Mouse (Mus musculus) embryonic facial prominence, embryonic 11.5 days (tissue): ENCODE measurements around the gene Wdr81. TPM values are rescaled to one million over a fixed set of nuclear protein-coding genes. Genes with fewer than 3 reads are reported as not detected.
A peak's percentile ranks its signal among the peaks of the same experiment; 100 is the strongest.

Experiments
- ATAC-seq: fragments of 200-750 bp; cut with Nextera tagmentation; replicated peaks from 2 replicates; pipeline ENCODE4 v1.8.0; 2017; ENCODE audit warnings: low read depth; ENCODE audit not compliant: insufficient number of reproducible peaks, low FRiP score, low TSS enrichment
- DNase-seq: peaks from one replicate; pipeline ENCODE4 v3.0.0-alpha.2; 2015; ENCODE audit warnings: low spot score
- H3K27ac ChIP-seq: fragments of 300-500 bp; sonication (generic); replicated peaks from 2 replicates; pipeline ENCODE4 v1.5.1; 2014; ENCODE audit warnings: mild to moderate bottlenecking, low read depth, low read length, control low read depth
- H3K27me3 ChIP-seq: fragments of 300-500 bp; sonication (generic); 2 replicates; pipeline ENCODE4 v1.6.1; 2014; ENCODE audit warnings: mild to moderate bottlenecking, low read length, moderate library complexity, mixed read lengths; ENCODE audit not compliant: control insufficient read depth, insufficient read depth
- H3K36me3 ChIP-seq: fragments of 300-500 bp; sonication (generic); replicated peaks from 2 replicates; pipeline ENCODE4 v1.6.1; 2014; ENCODE audit warnings: low read depth, mild to moderate bottlenecking, low read length, moderate library complexity, mixed read lengths; ENCODE audit not compliant: control insufficient read depth, insufficient read depth
- H3K4me1 ChIP-seq: fragments of 300-500 bp; sonication (generic); 2 replicates; pipeline ENCODE4 v1.6.1; 2014; ENCODE audit warnings: low read length, mixed read lengths; ENCODE audit not compliant: control insufficient read depth, insufficient read depth
- H3K4me2 ChIP-seq: fragments of 300-500 bp; sonication (generic); 2 replicates; pipeline ENCODE4 v1.6.1; 2014; ENCODE audit warnings: low read depth, mild to moderate bottlenecking, control low read depth, low read length, moderate library complexity
- H3K4me3 ChIP-seq: fragments of 300-500 bp; sonication (generic); 2 replicates; pipeline ENCODE4 v1.5.1; 2014; ENCODE audit warnings: low read depth, low read length, control low read depth
- H3K9ac ChIP-seq: fragments of 300-500 bp; sonication (generic); replicated peaks from 2 replicates; pipeline ENCODE4 v1.6.1; 2014; ENCODE audit warnings: mild to moderate bottlenecking, control low read depth, low read length
- H3K9me3 ChIP-seq: fragments of 300-500 bp; sonication (generic); replicated peaks from 2 replicates; pipeline ENCODE4 v1.6.1; 2016; ENCODE audit warnings: mild to moderate bottlenecking, low read length, inconsistent platforms, mixed read lengths; ENCODE audit not compliant: control insufficient read depth
- WGBS: fragments of 180-500 bp; shearing (Covaris S2); extraction: QIAGEN DNeasy Blood & Tissue Kit; methylation state at CpG from one replicate; pipeline ENCODE4 v1.1.7; 2014; 5-methylcytosine and 5-hydroxymethylcytosine counted together
- polyA plus RNA-seq: library from polyadenylated mRNA; unstranded; fragments of >200 nt; fragmentation: Nextera tagmentation; extraction: Ambion mirVana; gene quantifications from 2 replicates; pipeline ENCODE4 v1.2.1, GENCODE M21; 2014

Wdr81 gene
- polyA plus RNA-seq, 1 experiment from 2014 or later, result 2.3 TPM

- Histone ChIP-seq H3K4me1 (no peaks in the 10 kb centered on the region), H3K4me3 (no peak overlapping the region), H3K27me3 (no peaks in the 10 kb centered on the region), H3K9me3 (no peaks in the 10 kb centered on the region), H3K4me2 (no peak overlapping the region), H3K27ac (no peak overlapping the region), H3K9ac (no peak overlapping the region), H3K36me3 (no peaks in the 10 kb centered on the region)
- DNase-seq (no peak), ATAC-seq (no peak)
- WGBS, result 84% methylated on average over 11 of the region's 11 CpGs
These were observed 18.1 kb upstream of the Wdr81 start for GRCm38 (mm10) chr11:75472469-75473081.

GRCm38 (mm10) chr11:75470675-75471074 is 16.2 kb upstream of the Wdr81 start:
- WGBS, result 80% methylated on average over 3 of the region's 3 CpGs
- H3K36me3 ChIP-seq, result no peaks in the 10 kb centered on the region

GRCm38 (mm10) chr11:75469261-75469660 is 14.7 kb upstream of the Wdr81 start:
- H3K4me3 ChIP-seq, result no peak overlapping the region
- no peaks in the 10 kb centered on the region for H3K9me3 ChIP-seq
- H3K4me2 ChIP-seq, result no peak overlapping the region
- 86% methylated on average over 4 of the region's 4 CpGs for WGBS
- no peaks in the 10 kb centered on the region for H3K4me1 ChIP-seq
- H3K9ac ChIP-seq, result no peak overlapping the region
- no peaks in the 10 kb centered on the region for H3K27me3 ChIP-seq
- ATAC-seq, result no peak
- DNase-seq, result no peak
- no peak overlapping the region for H3K27ac ChIP-seq
- no peaks in the 10 kb centered on the region for H3K36me3 ChIP-seq

More at GRCm38 (mm10) chr11:75470675-75471074, 16.2 kb upstream of the Wdr81 start:
- Histone ChIP-seq H3K4me1 (no peaks in the 10 kb centered on the region), H3K9ac (no peak overlapping the region), H3K27ac (no peak overlapping the region), H3K4me3 (no peak overlapping the region), H3K9me3 (no peaks in the 10 kb centered on the region), H3K4me2 (no peak overlapping the region), H3K27me3 (no peaks in the 10 kb centered on the region)
- DNase-seq (no peak), ATAC-seq (no peak)

- ATAC-seq, result no peak
- Histone ChIP-seq H3K9me3 (no peaks in the 10 kb centered on the region), H3K27ac (no peak overlapping the region), H3K4me2 (peak overlapping the region; percentile 79), H3K4me3 (peak overlapping the region; percentile 38), H3K27me3 (no peaks in the 10 kb centered on the region), H3K4me1 (no peaks in the 10 kb centered on the region), H3K36me3 (no peaks in the 10 kb centered on the region), H3K9ac (peak overlapping the region; percentile 59)
- no peak for DNase-seq
- WGBS, result 65% methylated on average over 7 of the region's 7 CpGs
These were observed 13.9 kb upstream of the Wdr81 start for GRCm38 (mm10) chr11:75468410-75468809.

- no peaks in the 10 kb centered on the region for H3K36me3 ChIP-seq
- H3K9ac ChIP-seq, result peak overlapping the region; percentile 59
- ATAC-seq (peak; percentile 60), DNase-seq (peak; percentile 71)
- H3K4me1 ChIP-seq, result no peaks in the 10 kb centered on the region
- 18% methylated on average over 18 of the region's 19 CpGs for WGBS
- H3K4me2 ChIP-seq, result peak overlapping the region; percentile 79
- no peak overlapping the region for H3K27ac ChIP-seq
- H3K4me3 ChIP-seq, result peak overlapping the region; percentile 38
- H3K9me3 ChIP-seq, result no peaks in the 10 kb centered on the region
- no peaks in the 10 kb centered on the region for H3K27me3 ChIP-seq
These were observed 13.1 kb upstream of the Wdr81 start for GRCm38 (mm10) chr11:75467512-75468215.

GRCm38 (mm10) chr11:75466731-75467505 is 12.4 kb upstream of the Wdr81 start:
- DNase-seq (no peak), ATAC-seq (no peak)
- Histone ChIP-seq H3K4me2 (no peak overlapping the region), H3K27ac (no peak overlapping the region), H3K4me1 (peaks cover 4% of the 10 kb centered on the region; the same call in 1 of the 2 replicates), H3K36me3 (no peaks in the 10 kb centered on the region), H3K9me3 (no peaks in the 10 kb centered on the region), H3K9ac (no peak overlapping the region), H3K4me3 (no peak overlapping the region), H3K27me3 (no peaks in the 10 kb centered on the region)
- 93% methylated on average over 4 of the region's 4 CpGs for WGBS

GRCm38 (mm10) chr11:75465051-75465450 is 10.5 kb upstream of the Wdr81 start:
- H3K9ac ChIP-seq, result no peak overlapping the region
- WGBS, result 86% methylated on average over 6 of the region's 6 CpGs

GRCm38 (mm10) chr11:75464417-75464816 is 9.9 kb upstream of the Wdr81 start:
- no peak overlapping the region for H3K27ac ChIP-seq

More at GRCm38 (mm10) chr11:75465051-75465450, 10.5 kb upstream of the Wdr81 start:
- ATAC-seq, result no peak
- no peak overlapping the region for H3K27ac ChIP-seq
- no peaks in the 10 kb centered on the region for H3K27me3 ChIP-seq
- no peak overlapping the region for H3K4me2 ChIP-seq
- no peak for DNase-seq
- no peaks in the 10 kb centered on the region for H3K9me3 ChIP-seq
- peaks cover 5% of the 10 kb centered on the region; the same call in 1 of the 2 replicates for H3K4me1 ChIP-seq
- H3K36me3 ChIP-seq, result no peaks in the 10 kb centered on the region
- H3K4me3 ChIP-seq, result no peak overlapping the region

More at GRCm38 (mm10) chr11:75464417-75464816, 9.9 kb upstream of the Wdr81 start:
- ATAC-seq, result no peak
- H3K4me1 ChIP-seq, result peaks cover 6% of the 10 kb centered on the region; the same call in 1 of the 2 replicates
- 90% methylated on average over 6 of the region's 6 CpGs for WGBS
- no peak for DNase-seq
- H3K36me3 ChIP-seq, result no peaks in the 10 kb centered on the region
- H3K4me3 ChIP-seq, result no peak overlapping the region
- H3K9me3 ChIP-seq, result no peaks in the 10 kb centered on the region
- H3K9ac ChIP-seq, result no peak overlapping the region
- no peaks in the 10 kb centered on the region for H3K27me3 ChIP-seq
- no peak overlapping the region for H3K4me2 ChIP-seq
